Mouse (Mus musculus) kidney, adult 2 months (tissue): ENCODE measurements around the gene Abr.

Source experiments
- CTCF ChIP-seq: fragments of 200-500 bp; conservative IDR thresholded peaks from 2 replicates; pipeline ENCODE4 v1.5.1; 2011; ENCODE audit warnings: low read depth, mild to moderate bottlenecking, control low read depth, low read length, moderate library complexity, mixed read lengths; ENCODE audit not compliant: insufficient read depth, insufficient read length
- POLR2A ChIP-seq: fragments of 200-500 bp; IDR thresholded peaks from one replicate; pipeline ENCODE4 v1.6.1; 2011; ENCODE audit warnings: low read depth, low read length, control low read depth

DNA sequence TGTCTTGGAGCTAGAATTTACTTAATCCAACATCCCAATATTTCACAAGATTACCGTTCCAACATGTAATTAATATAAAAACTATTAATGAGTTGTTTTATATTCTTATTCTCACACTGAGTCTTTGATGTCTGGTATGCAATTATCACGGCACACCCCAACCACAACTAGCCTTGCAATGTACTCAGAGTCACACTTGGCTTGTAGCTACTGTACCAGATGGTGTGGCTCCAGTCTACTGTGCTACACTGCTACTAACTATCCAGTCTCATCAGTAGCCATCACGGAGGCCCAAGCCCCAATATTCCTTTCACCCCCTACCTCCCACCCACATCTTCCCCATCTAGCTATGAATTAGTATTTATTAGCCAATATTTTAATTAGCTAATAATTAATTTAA lies 245.7 kb downstream of the Abr start:
- TF ChIP-seq CTCF (no peak), POLR2A (no peak)
